Mouse (Mus musculus): ENCODE results near the gene Gm49486.

The Gm49486 gene

DNA sequence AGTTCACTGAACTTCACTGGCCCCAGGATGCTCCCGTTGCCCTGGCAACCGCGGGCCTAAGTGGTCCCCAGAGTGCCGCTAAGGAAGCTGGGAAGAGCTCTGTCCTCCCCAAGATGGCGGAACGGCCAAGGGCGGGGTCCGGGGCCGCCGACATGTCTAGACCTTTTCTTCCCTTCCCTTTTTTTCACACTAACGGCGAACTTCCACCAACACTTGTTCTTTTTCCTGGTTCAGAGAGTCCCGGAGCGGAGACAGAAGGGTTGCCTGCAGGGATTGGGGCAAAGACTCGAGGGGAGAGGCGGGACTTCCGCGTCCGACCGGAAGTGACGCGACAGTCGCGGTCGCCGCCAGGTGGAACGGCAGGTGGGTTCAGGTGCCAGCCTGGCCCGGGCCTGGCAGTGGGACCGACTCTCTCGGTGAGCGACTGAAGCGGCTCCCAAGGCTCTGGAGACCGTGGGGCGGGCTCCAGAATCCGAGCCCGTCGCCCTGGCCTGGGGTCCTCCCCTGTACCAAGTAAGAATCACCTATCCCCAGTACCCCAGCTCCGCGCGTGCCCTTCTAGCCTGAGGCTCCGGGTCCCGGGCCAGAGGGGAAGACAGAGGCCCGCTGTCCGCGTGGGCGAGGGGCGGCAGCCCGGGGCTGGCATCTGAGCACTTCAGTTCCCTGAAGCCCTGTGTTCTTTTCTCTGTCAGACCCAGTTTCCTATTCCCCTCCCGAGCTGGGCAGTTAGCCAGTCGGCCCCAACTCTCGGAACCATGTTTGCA, at the start of gene Gm49486, which contains the start of gene Pick1:
Gene Gm49486 (plus strand): TSS at position 334 of the 764 bp plus-strand sequence.
Gene Pick1 (plus strand): TSS at position 116 of the 764 bp plus-strand sequence.
- peak; percentile 66 for DNase-seq (ENCODE audit: low read depth, low spot score)

DNA sequence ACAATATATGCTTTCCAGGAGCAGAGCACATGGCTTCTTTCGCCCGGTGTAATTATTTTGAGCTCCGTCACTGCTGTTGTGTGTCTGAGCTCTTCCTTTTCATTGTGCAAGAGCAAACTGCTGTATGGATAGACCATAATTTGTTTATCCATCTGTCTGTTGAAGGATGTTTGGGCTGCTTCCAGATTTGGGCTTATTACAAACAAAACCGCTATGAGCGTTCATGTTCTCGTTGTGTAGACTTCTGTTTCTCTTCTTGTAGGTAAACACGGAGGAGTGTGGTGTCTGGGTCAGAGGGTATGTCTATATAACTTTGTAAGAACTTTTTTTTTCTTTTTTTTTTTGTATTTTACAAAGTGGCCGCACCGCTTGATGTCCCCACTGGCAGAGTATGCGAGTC, 44.0 kb upstream of the Gm49486 start:
- no peak for DNase-seq (ENCODE audit: low read depth, low spot score)

DNA sequence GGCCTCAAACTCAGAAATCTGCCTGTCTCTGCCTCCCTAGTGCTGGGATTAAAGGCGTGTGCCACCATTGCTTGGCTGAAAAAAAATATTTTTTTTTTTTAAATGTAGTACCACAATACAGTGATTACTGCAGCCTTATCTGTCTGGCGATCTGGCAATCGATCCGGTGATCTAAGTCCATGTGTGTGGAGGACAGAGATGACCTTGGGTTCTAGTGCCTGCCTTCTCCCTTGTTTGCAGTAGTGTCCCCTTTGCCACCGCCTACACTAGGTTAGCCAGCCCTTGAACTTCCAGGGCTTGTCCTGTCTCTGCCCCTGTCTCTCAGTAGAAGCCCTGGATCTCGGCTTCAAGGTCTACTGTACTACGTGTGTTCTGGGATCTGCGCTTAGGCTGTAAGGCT, 41.4 kb upstream of the Gm49486 start:
- DNase-seq (ENCODE audit: low read depth, low spot score): no peak

DNA sequence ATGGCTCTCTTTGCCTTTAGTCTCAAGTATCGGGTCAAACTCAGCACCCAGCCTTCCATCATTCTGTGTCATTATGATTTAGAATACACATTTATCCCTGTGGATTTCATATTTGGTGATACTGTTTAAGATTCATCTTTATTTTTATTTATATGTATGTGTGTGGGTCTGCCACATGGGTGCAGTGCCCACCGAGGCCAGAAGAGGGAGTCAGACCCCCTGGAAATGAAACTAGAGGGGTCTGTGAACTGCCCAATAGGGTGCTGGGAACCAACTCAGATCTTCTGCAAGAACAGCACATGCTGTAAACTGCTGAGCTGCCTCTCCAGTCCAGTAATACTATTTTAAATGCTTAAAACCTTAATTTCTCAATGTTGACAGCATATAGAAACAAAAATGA, 37.8 kb upstream of the Gm49486 start:
- DNase-seq (ENCODE audit: low read depth, low spot score): no peak

DNA sequence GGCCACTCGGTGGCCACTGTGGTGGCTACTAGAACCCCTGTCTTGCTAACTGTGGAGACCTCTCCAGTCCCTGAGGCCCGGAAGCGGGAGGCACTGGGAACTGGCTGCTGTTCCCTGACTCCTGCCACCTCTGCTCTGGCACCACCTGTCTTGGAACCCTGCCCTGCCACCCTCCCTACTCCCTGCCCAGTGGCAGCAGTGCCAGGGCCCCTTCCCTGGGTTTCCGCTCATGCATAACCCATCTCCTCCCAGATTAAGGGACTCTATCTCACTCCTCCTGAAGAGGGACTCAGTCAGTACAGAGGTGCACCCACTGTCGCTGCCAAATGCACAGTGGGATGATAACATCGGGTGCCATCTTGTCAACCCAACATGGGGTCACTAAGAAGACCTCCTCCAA, 36.7 kb upstream of the Gm49486 start:
- no peak for DNase-seq (ENCODE audit: low read depth, low spot score)

DNA sequence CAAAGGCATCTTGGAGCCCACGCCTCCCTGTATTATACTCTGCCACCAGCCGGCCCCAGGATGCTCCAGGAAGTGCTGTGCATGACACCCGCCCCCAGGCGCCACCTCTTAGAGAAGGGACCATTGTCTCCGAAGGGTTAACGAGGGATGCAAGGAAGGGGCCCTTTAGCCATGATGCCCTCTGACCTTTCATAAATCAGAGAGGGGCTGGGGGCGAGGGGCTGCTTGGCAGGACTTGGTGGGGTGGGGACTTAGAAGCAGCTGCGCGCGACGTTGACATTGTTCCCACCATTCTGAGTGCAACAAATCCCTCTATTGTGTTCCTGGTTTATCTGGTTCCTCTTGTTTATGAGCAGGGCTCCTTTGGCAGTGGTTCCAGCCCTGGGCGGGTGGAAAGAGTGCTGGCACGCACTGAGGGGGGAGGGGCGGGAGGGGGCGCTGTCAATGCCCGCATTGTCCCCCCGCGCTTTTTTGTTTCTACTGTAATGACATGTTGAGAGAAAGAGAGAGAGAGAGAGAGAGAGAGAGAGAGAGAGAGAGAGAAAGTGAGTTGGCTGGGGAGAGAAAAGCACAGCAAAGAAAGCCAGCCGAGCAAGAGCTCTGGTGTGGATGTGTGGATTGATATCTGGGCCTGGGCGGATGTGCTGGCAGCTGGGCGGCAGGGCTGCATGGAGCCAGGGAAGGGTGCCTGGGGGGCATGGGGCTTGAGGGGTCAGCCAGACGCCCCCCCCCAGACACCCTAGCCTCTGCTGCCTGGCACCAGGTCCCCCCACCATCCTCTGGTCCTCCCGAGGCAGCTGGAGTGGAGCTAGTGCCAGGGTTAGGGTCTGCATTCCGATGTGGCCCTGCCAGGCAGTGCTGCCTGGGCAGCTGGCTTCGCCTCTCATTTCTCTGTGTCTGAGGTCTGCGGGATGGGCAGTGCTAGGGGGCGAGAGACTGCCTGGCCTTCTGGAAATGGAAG, 36.0 kb upstream of the Gm49486 start:
- no peak for DNase-seq (ENCODE audit: low read depth, low spot score)

DNA sequence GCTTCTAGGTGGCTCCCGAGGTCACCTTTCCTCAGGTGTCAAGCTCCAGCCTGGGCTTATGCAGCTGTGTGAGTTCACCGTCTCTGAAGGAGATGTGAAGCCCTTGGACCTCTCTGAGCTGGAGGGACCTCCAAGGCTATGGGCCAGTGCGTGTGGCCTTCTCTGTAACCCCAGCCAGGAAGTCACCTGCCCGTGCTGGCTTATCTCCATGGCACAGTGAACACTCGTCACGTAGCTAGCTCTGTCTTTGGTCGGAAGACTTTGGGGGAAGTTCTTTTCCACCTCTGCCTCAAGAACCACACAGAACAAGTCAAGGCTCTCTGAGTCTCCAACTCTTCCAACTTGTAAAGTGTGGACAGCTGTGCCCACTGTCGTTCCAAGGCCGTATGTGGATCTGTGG, 35.1 kb upstream of the Gm49486 start:
- DNase-seq (ENCODE audit: low read depth, low spot score): no peak

DNA sequence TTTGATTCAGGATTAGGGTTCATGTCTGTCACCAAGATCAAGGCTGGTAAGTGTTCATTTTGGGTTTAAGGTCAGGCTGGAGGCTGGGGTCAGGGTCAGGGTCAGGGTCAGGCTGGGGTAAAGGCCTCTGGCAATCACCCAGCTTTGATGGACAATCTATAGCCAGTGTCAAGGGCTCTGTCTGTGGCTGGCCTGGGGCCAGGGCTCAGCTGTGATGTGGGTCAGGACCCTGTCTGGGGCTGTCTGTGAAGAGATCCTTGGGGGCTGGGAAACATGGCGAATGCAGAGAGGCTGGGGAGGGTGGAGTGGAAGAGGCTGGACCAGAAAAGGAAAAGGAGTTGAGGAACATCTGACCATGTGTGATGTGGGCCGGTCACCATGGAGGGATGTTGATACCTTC, 34.2 kb upstream of the Gm49486 start:
- no peak for DNase-seq (ENCODE audit: low read depth, low spot score)

DNA sequence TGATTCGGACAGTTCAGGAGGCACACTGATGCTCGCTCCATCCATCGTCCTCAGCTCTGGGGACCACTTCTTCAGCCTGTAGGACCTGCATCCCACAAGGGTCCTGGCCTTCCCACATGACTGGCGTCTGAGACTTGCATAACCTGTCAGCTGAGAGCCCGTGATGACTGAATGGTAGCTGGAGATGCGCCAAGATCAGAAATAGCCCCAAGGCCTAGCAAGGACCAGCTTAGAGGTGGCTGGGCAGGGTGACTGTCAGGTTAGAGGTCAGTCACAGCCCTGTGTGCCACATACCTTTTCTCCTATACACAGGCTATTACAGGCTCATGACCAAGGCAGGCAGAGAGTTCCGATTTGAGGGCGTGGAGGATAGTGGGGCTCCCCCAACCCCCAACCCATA, 33.7 kb upstream of the Gm49486 start:
- no peak for DNase-seq (ENCODE audit: low read depth, low spot score)

DNA sequence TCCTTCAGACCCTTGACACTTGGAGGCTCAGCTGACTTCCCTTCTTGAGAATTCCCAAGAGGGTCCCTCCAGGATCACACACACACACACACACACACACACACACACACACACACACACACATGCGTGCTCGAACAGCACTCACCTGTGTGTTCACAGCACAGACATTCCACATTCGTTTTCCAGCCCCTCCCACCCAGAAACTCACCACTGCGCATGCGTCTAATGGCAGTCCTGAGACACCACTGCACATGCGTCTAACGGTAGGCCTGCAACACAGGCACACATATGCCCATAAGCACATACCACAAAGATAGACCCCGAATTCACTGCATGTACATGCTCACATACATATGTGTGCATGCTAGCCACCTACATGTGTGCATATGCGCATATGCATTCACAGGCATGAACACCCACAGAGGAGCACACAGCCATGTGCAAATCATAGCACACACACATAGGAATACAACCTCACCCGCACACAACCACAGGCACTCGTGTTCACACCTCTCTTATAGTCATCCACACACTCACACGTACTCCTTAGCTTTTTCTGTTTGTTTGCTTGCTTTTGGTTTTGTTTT, 29.7 kb upstream of the Gm49486 start:
- DNase-seq (ENCODE audit: low read depth, low spot score): no peak

DNA sequence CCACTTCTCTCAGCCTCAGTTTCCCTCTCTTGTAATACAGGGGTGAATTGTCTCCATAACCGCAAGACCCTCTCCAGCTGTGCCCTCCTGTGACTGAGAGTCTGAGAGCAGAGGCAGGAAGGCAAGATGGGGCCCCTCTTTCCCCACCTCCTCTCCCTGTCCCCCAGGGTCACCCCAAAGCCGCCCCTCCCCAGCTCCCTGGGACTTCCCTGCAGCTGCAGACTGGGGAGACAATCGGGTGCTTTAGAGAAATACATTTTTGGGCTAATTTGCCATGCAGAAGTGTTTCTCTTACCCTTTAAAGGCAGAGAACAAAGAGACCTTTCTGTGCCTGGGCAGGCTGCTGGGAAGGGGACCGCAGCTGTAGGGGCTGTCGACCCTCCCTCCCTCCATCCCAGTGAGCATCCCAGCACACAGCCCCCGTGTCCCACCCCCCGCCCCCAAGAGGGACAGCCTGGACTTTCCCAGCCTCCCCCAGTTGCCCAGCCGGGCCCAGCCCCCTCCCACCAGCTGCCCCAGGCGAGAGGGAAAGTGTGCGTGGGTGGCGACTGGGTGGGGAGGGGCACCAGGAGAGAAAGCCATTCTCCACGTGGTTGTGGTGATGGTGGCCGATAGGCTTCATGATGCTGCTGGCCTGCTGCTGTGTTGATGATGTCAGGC, 27.6 kb upstream of the Gm49486 start:
- DNase-seq (ENCODE audit: low read depth, low spot score): no peak

DNA sequence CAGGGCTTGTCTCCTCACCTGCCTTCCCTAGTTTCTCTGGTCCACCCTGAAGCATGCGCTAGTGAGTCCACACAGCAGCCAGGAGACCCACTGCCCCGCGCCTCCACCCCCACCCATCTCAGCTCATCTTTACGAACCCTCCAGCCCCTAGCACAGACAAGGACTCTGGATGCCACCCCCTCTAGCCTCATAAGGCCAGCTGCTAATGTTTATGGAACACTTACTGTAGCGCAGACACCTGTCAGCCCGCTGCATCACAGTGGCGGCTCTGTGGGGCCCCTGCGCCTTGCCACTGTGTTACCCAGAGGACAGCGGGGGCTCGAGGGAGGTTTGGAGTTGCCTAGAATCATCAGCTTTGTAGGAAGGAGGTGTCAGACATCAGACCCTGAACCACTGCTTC, 26.6 kb upstream of the Gm49486 start:
- DNase-seq (ENCODE audit: low read depth, low spot score): no peak

DNA sequence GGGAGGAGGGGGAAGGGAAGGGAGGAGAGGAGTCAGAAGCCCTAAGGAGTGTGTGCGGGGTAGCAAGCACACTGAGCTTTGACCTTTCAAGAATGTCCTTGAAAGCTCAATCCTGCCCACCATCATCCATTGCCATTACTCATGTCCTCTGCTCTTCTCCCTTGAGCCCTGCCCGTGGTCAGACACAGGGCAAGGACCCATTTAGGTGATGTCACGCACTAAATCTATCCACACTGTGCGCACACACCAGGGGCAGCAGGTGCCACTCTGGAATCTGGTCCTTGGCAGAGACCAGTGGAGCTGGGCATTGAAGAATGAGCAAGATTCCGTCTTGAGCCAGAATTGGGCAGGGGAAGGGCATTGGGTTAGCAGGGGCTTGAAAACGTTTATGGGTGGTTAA, 21.0 kb upstream of the Gm49486 start:
- DNase-seq (ENCODE audit: low read depth, low spot score): no peak

DNA sequence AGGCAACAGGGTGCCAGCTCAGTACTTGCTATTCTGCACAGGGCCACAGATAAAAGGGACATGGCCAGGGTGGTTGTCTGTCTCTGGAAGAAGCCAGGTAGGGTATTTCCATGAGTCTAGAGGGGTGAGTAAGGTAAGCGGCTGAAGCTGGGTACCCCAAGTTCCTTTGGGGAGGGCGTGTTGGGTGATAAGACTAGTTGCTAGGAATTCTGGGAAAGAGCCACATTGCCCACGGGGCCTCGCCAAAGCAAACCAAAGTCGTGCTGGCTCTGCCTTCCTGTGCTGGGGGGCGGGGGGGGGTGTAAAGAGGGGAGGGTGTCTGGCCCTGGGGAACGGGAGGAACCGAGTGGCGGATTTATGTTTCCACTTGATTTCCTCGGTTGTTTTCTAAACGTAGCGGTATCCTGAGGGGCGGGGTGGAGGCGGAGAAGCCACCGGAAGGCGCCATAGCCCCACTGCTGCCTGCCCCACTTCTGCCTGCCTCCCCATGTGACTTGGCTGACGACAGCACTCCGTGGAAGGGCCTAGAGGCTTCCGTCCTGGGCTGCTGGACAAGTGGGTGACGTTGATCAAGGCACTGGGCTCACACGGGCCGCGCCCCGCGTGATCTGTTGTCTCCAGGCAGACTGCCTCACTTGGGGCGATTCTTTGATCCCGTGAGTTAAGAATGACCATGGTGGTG, 20.3 kb upstream of the Gm49486 start:
- no peak for DNase-seq (ENCODE audit: low read depth, low spot score)

DNA sequence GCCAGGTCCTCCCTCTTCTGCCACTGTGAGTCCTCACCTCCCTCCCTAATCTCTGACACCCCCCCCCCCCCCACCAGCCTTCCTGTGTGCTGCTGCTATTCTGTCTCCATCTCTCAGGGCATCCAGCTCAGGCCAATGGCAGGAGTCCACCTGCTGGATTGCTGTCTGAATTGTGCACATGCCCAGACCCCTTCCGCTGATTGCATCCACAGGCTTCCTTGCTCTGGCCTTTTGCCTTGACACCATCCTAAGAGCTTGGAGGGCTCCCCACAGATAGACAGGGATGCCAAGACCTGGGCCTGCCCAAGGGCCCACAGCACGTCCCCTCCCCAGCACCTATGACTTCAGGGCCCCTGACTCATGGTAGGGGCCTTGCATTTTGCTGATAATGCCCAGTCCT, 18.8 kb upstream of the Gm49486 start:
- DNase-seq (ENCODE audit: low read depth, low spot score): no peak

DNA sequence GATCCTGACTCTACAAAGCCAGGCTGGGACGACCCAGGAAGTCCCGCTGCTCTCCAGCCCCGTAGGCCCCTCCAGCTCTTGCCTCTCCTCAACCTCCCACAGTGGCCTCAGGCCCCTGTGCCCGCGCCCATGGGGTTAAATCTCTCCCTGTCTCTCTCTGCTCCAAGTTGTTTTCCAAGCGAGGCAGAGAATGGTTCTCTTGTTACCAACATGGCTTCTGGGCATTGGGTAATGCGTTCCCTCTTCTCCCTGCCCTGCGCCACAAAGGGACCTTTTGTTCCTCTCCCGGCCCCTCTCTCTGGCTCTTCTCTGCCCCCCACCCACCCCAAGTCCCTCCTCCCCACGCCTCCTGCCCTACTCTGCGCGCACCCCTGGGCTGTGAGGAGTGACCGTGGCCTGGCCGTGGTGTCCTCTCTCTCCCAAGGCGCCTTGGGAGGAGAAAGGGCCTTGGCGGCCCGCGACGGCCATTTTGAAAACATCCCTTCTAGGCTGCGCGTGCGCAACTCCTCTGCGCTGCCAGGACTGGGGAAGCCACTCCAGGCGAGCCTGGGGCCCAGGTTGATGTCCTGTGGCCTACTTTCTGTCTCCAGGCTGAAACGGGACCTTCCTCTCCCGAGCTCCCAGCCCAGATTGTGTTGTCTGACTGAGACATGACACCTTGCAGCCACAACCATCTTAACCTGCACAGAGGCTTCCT, 16.3 kb upstream of the Gm49486 start:
- DNase-seq (ENCODE audit: low read depth, low spot score): no peak

DNA sequence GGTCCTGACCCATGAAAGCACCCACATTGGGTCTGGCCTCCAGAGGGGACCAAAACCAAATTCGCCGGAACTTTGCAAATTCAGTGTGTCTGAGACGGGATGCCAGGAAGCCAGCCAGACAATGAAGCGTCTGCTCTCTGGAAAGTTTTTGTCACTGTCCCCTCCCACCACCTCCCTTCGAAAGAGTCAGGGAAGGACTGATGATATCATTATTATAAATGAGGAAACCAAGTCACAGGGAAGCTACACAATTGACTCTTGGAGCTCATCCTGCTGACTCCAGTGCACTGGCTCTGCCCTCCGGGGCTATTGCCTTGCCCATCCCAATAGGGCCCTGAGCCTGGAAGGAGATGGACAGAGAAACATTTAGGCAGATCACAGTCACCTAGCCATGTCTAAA, 15.6 kb upstream of the Gm49486 start:
- DNase-seq (ENCODE audit: low read depth, low spot score): no peak

DNA sequence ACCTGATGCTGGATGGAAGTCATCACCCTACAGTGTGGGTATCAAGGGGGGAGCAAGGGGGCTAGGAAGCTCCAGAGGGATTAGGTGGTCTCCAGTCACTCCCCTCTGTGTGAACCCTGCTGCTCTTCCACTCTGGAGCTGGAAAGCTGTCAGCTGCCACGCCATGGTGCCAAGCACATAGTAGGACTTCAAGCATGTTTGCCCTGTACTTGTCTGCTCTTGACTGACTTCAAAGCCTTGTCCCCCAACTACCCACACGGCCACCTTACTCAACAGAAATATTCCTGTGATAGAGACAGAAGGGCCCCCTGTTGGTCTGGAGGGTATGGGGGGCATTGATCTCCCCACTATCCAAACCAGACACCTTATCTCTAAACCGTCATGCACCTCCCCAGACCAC, 13.0 kb upstream of the Gm49486 start:
- no peak for DNase-seq (ENCODE audit: low read depth, low spot score)

DNA sequence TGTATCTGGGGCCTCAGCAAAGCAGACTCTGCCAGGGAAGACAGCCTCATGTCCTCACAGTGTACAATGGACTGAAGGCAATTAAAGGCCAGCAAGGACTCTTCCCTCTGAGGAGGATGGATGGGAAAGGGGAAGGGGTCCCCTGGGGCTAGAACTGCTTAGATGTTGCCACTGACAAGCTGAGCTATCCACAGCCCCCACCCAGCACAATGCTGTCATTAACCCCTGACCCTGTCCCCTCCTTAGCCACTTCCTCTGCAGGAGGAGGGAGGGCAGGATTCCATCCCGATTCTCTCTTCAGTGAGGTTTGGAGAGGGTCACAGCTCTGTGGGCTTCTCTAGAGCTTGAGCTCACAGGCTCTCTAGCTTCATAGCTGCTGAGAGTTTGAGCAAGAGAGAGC, 9.6 kb upstream of the Gm49486 start:
- no peak for DNase-seq (ENCODE audit: low read depth, low spot score)

DNA sequence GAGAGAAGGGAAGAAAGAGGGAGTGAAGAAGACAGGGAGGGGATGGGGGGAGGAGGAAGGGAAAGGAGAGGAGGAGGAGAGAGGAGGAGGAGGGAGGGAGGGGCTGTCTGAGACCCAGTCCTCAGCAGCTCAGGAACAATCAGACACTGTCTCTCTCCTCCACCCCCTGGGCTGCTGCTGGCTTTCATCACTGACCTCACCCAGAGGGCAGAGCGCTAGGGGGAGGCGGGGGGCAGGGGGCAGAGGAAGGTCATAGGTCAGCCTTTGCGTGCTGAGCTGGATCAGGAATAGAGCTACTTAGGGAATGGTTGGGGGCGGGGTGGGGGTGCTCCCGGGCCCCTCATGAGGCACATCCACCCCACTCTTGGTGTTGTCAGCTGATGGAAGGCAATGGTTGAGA, 5.5 kb upstream of the Gm49486 start:
- DNase-seq (ENCODE audit: low read depth, low spot score): no peak

DNA sequence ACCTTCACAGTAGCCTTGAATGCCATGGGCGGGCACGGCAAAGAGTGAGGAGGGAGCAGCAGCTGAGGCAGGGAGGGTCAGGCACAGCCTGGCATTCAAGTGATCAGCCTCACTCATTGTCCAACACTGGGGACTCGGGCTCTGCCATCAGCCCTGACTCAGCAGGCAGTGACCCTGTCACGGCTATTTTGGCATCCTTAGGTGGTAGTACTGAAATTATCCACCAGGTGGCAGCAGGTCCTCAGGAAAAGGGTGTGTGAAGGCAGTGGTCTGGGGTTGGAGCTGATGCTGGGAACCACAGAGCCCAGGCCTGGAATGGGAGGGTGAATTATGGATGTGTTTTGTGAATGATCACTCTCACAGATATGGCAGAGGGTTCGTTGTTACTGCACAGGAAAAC, 4.5 kb upstream of the Gm49486 start:
- DNase-seq (ENCODE audit: low read depth, low spot score): peak; percentile 85
